Mouse (Mus musculus): ENCODE results near the gene Smg5.
"Not testable (repeated sequence)": the region's sequence is repeated elsewhere in the genome, so short reads cannot be mapped to it uniquely, and the experiment has no call there.

GRCm38 (mm10) chr3:88288133-88288713 lies 47.8 kb upstream of the Smg5 start:
- not testable (repeated sequence) for TF ChIP-seq POLR2A (IDR thresholded peaks at IDR 0.05; ENCODE audit: insufficient read length, low read depth); E2F4 (IDR thresholded peaks at IDR 0.05; ENCODE audit: insufficient read depth); TCF12 (IDR thresholded peaks at IDR 0.05; ENCODE audit: insufficient read depth, poor library complexity, severe bottlenecking); USF1 (IDR thresholded peaks at IDR 0.05; ENCODE audit: low read depth); POLR2AphosphoS2 (IDR thresholded peaks at IDR 0.05; ENCODE audit: insufficient read length, low read depth); REST (IDR thresholded peaks at IDR 0.05; ENCODE audit: insufficient read depth, insufficient read length)

Measured in myocyte (in vitro differentiated cells).